Mouse (Mus musculus): Measurements from ENCODE around the gene Gm17190.
"Not testable (repeated sequence)": the region's sequence is repeated elsewhere in the genome, so short reads cannot be mapped to it uniquely, and the experiment has no call there.

Gene Gm17190

DNA sequence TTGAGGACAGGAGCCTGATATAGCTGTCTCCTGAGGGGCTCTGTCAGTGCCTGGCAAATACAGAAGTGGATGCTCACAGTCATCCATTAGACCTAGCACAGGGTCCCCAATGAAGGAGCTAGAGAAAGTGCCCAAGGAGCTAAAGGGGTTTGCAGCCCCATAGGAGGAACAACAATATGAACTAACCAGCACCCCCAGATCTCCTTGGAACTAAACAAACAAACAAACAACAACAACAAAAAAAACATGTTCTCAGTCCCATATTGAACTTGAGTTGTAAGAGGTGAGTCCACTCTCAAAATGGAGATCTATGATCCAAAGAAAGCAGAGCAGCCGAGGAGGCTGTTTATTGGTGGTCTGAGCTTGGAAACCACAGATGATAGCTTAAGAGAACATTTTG is at the start of gene Gm17190:
Gene Gm17190, plus strand, starts transcription at position 301 of the 400 bp plus-strand sequence.
- not testable (repeated sequence) for DNase-seq

DNA sequence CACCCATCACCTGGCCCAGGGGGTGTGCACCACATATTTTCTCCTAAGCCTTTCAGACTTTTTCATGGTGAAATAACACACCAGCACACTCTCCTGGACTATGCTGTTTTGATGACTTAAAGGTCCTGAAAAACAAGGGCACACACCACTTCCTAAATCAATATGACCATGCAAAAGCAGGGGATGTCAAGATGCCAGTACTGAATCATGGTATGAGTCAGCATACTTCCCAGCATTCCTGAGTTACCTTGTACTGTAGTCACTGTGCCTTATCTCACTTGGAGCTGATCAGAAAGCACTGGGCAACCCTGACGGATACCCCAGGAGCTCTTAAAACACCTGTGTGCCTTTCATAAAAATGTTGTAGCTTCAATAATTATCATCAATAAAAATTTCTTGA is 42.3 kb upstream of the Gm17190 start:
- no peak for DNase-seq

DNA sequence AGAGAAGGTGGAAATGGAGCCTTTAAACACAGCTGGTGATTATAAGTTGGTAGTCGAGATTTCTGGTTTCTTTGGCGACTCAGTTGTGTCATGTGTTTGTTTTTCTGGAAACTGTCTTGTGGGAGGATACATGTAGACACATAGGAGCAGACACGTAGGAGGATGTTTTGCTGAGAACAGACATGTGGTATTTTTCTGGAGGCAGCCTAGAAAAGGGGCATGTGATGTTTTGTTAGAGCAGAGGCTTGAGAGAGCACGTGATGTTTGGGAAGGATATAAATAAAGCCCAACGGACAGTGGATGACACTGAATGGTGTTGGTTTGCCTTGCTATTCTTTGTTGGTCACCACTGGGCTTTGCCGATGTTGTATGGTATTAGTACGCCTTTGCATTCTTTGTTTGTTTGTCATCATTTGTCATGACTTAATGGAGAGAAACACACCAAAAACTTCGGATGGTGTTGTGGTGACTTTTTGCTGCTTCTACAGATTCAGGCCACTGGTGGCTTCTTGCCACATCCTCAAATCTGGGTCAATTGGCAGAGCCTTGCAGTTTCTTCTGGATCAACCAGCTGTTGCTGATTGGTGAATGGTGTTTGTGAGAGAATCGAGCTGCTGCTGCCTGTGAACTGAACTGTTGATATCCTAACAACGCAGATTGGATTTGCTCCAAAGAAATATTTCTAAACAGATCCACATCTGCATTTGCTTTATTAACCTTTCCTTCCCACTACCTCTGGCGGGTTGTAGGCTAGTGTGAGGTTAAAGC is 41.4 kb upstream of the Gm17190 start:
- no peak for DNase-seq

DNA sequence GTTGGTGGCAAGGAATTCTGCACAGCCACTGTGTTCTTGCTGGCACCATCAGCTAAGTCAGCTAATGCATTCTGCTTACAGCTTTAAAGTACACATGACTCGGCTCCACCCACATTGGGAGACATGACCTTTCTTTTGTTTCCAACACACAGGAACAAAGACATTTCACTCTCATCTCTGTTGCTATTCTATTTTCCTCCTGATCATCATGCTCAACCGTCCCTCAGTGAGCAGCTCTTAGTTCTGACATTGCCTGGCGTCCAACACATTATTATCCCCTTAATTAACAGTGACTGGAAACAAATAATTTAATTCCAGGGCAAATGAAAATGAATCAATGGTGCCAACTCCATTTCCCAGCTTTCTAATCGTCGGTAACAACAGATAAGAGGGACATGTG is 36.5 kb upstream of the Gm17190 start:
- no peak for DNase-seq

DNA sequence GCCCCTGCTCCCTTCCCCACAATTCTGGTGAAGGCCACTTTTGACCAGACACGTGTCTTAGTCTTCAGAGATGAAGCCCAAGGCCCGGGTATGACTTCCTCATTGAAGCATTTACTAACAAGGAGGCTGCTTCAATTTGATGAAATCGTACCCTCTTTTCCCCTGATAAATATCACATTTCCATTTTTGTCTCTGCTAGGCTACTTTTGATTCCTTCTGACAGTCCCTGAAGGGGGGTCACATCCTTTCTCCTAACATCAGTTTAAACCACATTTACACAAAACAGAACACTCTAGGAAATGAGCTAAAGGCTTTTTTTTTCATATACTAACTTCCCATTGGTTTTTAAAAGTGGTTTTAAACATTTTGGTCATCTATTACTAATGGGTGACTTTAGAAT is 29.1 kb upstream of the Gm17190 start:
- DNase-seq, result no peak

DNA sequence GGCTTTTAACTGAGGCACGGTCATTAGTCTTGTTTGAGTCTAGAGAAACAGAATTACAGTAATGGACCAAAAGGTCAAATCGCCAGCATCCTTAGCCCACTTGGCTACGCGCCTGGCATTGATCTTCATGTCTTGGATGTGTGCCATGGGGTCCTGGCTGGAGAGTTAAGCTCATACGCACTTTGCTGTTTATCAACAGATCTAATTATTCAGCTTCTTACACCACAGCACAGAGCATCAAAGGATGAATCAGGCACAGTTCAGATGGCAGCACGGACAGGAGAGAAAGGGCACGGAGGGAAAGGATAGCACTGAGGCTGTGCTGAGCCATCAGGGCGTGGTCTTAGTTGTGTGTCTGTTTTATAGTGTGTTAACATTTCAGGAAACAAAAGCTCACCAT is 8.3 kb upstream of the Gm17190 start:
- no peak for DNase-seq

DNA sequence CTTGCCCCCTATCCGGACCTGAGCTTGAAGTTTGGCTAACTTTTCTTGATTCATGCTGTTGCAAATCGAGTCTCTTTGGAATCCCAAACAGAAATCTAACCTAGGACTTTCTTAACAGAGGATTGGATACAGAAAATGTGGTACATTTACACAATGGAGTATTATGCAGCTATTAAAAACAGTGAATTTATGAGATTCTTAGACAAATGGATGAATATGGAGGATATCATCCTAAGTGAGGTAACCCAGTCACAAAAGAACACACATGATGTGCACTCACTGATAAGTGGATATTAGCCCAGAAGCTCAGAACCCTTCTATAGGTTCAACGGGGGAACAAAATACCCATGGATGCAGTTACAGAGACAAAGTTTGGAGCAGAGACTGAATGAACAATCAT is 578 bp upstream of the Gm17190 start, which contains the start of gene Gm20075:
Gene Gm20075, minus strand, starts transcription at position 101 of the 400 bp plus-strand sequence.
- DNase-seq, result not testable (repeated sequence)

DNA sequence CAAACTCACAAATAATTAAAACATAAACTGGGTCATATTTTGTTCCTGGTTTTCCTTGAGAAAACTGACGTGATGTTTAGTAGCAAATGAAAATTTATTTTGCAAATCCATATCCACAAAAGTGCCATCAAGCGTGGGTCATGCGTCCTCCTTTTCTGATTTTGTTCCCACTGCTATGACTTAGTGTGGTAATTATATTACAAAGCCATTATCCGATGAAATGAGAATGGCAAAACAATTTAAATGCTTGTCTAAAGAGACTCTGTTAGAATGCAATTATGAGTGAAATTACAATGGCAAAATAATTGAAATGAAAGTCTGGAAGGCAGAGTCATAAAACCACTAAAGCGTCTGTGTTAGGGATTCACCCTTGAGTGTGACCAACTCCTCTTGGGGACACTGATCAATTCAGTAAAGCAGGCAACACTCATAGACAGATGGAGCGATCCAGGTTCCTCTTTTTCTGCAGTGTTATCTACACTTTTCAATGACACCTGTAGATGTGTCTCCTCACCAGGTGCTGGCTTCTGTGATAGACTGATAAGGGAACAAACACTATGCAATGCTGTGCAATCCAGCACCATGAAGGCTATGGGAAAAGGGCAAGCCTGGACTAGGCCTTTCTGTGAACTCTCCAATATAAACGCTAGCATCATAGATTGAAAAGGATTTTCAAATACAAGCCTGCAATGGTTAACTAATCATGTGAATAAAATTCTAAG is 3.9 kb downstream of the Gm17190 start:
- DNase-seq, result no peak

DNA sequence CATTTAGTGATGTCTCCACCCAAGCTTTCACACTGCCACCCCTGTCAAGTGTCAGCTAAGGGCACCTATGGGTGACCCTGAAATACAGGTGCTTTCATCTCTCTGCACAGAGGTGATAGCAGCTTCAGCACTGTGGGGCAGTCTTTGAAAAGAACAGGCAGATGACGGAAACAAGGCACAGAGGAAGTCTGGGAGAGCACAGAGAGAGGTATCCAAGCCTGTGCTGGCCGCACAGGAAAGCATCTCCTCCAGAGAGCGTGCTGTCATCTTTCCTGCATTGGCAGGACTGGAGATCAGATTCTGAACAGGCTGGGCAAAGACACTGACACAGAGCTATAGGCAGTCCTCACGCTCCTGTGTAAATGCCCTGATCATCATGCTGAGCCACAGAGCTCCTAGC is 9.1 kb downstream of the Gm17190 start:
- no peak for DNase-seq

DNA sequence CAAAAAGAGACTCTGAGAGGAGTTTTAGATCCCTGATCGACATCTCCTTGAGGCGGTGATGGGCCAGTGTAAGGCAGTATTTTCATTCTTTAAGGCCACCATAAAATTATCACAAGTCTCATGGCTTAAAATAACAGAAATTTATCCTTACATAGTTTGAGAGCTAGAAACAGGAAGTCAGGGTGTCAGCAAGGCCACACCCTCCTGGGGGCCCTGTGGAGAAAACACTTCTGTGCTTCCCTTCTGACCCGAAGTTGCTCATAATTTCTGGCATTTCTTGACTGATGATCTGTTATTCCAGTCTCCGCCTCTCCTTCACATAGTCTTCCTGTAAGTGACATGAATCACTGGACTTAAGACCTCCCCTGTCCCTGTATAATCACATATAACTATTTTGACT is 24.5 kb downstream of the Gm17190 start:
- no peak for DNase-seq

DNA sequence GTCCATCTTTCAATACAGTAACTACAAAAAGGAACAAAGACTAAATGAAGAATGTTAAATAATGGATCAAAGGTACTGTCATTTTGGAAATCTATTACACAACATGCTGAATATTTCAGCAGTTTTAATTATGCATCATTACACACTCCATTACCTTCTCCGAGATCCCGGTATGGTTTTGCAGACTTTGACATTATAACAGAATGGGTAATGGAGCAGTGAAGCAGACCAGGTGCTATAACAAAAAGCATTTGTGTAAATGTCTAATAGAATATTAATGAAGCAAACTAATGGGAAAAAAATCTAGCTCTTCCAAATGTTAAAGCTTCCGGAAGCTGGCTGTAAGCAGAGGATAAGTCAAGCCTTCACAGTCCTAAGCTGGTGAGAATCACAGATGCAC is 28.9 kb downstream of the Gm17190 start:
- no peak for DNase-seq

DNA sequence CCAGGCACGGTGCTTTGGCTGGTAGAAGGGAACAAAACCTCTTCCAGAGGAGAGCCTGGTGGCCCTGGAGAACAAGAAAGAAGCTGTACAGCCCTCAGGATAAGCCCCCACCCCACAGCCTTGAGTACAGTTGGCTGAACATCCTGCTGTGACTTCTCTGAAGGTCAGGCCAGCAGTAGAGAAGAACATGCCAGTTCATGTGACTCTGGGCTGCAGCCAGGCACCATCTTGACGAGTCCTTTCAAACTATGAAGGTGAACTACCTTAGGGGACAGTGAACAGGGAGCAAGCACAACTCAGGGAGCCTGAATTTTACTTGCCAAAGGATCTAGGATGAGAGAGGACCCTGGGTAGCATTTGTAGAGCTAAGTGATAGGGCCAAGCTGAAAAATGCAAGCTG is 30.9 kb downstream of the Gm17190 start:
- no peak for DNase-seq

DNA sequence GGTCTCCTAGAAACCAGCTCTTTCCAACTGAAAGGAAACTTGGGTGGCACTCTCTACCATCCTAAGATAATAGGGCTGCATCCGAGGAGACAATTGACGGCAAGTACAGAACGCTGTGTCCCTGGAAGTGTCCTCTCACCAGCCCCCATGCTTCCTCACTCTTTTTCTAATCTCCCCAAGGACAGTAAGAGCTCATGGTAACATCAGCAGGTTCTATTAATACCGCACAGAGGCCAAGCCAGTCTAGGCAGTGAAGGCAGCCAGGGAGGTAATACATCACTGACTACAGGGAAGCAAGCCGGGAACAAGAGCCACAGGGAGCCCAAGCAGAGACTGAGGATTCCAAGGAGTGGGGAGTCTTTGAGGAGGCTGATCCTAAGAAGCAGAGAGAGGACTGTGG is 43.2 kb downstream of the Gm17190 start:
- DNase-seq, result no peak

DNA sequence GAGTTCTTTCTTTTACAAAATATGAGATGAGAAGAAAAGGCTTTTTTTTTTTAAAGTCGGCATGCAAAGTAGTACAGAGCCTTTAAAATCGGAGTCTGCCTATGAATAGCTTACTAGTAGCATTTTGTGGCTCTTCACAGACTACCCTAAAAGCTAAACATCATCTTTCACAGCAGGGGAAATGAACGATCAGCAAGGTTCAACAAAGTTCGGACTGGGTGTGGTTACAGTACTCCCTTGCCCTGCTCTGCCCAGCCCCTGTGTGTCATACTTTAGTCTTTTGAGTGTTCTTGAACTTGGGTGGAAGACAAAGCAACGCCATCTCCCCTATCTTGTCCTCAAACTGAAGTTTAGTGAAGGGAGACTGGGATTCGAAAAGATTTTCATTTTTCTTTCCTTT is 44.8 kb downstream of the Gm17190 start:
- DNase-seq, result no peak

DNA sequence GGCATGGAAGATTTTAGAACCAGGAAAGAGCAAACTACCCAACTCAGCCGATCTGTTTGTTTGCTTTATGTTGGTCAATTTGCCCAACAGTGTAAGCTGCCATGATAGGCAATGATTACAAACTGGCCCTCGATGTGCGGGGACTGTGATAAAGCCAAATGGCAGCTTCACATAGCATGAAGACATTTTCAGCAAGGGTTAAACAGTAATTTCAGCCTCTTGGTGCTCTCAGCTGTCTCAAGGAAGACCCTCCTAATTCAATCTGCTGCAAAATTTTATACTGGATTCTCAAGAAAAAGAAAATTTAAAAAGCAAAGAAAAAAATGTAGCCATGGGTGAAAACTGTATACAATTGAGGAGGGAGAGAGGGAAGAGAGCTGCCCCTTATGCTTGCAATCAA is 47.2 kb downstream of the Gm17190 start:
- DNase-seq, result no peak

DNA sequence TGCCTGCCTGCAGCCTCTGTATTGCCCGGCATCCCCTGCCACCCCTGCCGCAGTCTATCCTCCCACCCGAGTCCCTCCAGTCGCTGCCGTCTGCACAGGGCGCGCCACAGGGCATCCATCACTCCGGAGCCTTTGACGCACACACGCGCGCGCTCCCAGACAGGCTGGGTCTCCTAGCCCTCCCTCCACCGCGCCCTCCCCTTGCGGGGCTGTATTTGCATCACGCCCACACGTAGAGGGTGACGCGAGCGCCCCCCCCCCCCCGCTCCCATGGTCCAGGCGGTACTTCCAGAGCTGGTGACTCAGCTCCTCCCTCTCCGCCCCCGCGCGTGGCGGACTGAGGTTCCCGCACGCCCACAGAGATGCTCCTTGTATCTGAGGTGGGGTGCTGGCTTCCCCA is 49.2 kb downstream of the Gm17190 start:
- no peak for DNase-seq

DNA sequence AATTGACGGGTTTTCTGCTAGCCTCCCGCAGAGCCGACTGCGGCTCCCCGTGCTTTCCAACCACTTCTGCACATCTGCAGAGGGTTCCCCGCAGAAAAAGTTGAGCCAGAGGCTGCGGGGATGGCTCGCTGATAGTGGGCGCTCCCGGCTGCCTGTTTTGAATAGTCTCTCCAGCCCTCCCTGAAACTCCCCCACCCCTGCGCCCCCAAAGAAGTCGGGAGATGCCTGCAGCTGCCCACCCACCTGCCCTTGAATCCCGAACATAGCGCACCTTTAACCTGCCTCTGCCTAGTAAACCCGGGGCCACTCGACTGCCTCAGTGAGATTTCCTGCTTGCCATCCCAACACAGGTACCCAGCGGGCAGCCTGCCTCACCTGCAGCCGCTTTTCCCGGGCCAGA is 50.1 kb downstream of the Gm17190 start:
- DNase-seq, result no peak

DNA sequence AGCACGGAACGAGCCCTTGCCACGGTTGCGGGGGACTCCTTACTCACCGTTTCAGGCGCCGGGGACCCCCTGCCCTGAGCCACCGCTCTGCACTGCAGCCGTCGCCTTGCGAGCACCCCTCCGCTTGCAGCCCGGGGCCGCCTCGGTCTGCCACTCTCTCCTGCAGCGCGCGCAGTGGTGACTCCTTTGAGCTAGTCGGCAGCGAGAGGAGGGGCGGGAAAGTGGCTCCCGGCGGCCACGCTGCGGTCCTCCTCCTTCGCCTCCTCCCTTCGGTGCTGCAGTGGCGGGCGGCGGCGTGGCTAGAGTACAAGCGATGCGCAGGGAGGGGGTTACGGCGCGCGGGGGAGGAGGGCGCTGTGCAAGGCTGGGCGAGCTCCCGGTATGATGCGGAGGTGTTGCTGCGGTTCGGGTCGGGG is 50.6 kb downstream of the Gm17190 start, which contains the start of gene Sv2c:
Gene Sv2c, minus strand, starts transcription at position 177 of the 416 bp plus-strand sequence.
- DNase-seq, result no peak
